Mouse (Mus musculus) forebrain, postnatal 0 days (tissue): ENCODE results near the gene Opa3. TPM values are rescaled to one million over a fixed set of nuclear protein-coding genes. Genes with fewer than 3 reads are reported as not detected.

ENCODE experiments used
- ATAC-seq: fragments of 200-750 bp; cut with Nextera tagmentation; 2 replicates; pipeline ENCODE4 v1.8.0; 2017; ENCODE audit warnings: mild to moderate bottlenecking, moderate library complexity
- DNase-seq: peaks from one replicate; pipeline ENCODE4 v3.0.0-alpha.2; 2015
- H3K27ac ChIP-seq: fragments of 300-500 bp; sonication (generic); 2 replicates; pipeline ENCODE4 v1.5.1; 2014; ENCODE audit warnings: low read depth, mild to moderate bottlenecking, antibody characterized with exemption, low read length, moderate library complexity, mixed read lengths
- H3K27me3 ChIP-seq: fragments of 300-500 bp; sonication (generic); 2 replicates; pipeline ENCODE4 v1.6.1; 2014; ENCODE audit warnings: mild to moderate bottlenecking, low read length, mixed read lengths; ENCODE audit not compliant: insufficient read depth
- H3K36me3 ChIP-seq: fragments of 300-500 bp; sonication (generic); 2 replicates; pipeline ENCODE4 v1.6.1; 2014; ENCODE audit warnings: mild to moderate bottlenecking, moderate library complexity; ENCODE audit not compliant: insufficient read depth
- H3K4me1 ChIP-seq: fragments of 300-500 bp; sonication (generic); 2 replicates; pipeline ENCODE4 v1.6.1; 2014; ENCODE audit warnings: antibody characterized with exemption; ENCODE audit not compliant: insufficient read depth
- H3K4me2 ChIP-seq: fragments of 300-500 bp; sonication (generic); 2 replicates; pipeline ENCODE4 v1.6.1; 2014; ENCODE audit warnings: low read depth, mild to moderate bottlenecking, moderate library complexity
- H3K4me3 ChIP-seq: fragments of 300-500 bp; sonication (generic); 2 replicates; pipeline ENCODE4 v1.5.1; 2014; ENCODE audit warnings: low read depth, low read length, mixed read lengths
- H3K9ac ChIP-seq: fragments of 300-500 bp; sonication (generic); 2 replicates; pipeline ENCODE4 v1.6.1; 2014; ENCODE audit warnings: mild to moderate bottlenecking
- H3K9me3 ChIP-seq: fragments of 300-500 bp; sonication (generic); 2 replicates; pipeline ENCODE4 v1.6.1; 2016; ENCODE audit warnings: low read length
- CTCF ChIP-seq: sonication (generic); IDR thresholded peaks from 2 replicates; pipeline ENCODE4 v1.5.1; 2016; ENCODE audit warnings: antibody characterized with exemption, control low read depth, low read depth
- WGBS: fragments of 180-500 bp; shearing (Covaris S2); extraction: QIAGEN DNeasy Blood & Tissue Kit; methylation state at CpG from one replicate; pipeline ENCODE4 v1.1.7; 2014; 5-methylcytosine and 5-hydroxymethylcytosine counted together
- polyA plus RNA-seq: library from polyadenylated mRNA; unstranded; fragments of >200 nt; fragmentation: Nextera tagmentation; extraction: Ambion mirVana; gene quantifications from 2 replicates; pipeline ENCODE4 v1.2.1, GENCODE M21; 2015
- total RNA-seq: library from RNA; depleted of rRNA; stranded (reverse); fragments of >200 nt; gene quantifications from 2 replicates; pipeline ENCODE4 v1.2.3, GENCODE M21; 2014

The Opa3 gene
- total and polyA plus RNA-seq, 2 experiments from 2014 or later = 32.2 to 35.8 TPM

DNA sequence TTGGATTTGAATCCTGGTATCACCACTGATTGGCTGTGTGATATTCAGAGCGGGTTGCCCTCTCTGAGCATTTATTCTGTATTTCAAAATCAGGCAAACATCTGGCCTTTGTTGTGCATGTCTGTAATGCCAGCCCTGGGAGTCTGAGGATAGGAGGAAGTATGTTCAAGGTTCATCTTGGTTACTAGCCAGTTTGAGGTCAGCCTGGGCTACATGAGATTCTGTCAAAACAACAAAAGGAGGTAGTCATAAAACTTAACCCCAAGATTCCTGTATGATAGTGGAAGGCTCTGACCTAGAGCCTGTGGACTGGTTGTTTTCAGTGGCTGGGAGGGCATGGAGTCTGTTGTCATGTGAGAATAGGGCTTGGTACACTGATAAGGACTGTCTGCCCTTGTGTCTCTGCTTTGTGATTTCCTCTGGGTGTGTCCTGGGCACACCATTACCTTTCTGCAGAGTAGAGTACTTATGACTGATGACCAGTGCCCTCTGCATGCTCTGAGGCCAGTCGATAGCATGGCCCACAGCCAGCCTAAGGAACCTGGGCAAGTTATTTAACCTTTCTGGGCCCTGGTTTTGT, 7.0 kb downstream of the Opa3 start:
- no peak overlapping the region for H3K4me3 ChIP-seq
- 91% methylated on average over 2 of the region's 2 CpGs for WGBS
- DNase-seq (no peak), ATAC-seq (no peak)
- no peaks in the 10 kb centered on the region for H3K4me1 ChIP-seq
- H3K27ac ChIP-seq = no peak overlapping the region
- H3K9ac ChIP-seq = no peak overlapping the region
- TF ChIP-seq CTCF = no peak
- no peaks in the 10 kb centered on the region for H3K36me3 ChIP-seq
- H3K4me2 ChIP-seq = no peak overlapping the region
- H3K27me3 ChIP-seq = no peaks in the 10 kb centered on the region
- no peaks in the 10 kb centered on the region for H3K9me3 ChIP-seq

DNA sequence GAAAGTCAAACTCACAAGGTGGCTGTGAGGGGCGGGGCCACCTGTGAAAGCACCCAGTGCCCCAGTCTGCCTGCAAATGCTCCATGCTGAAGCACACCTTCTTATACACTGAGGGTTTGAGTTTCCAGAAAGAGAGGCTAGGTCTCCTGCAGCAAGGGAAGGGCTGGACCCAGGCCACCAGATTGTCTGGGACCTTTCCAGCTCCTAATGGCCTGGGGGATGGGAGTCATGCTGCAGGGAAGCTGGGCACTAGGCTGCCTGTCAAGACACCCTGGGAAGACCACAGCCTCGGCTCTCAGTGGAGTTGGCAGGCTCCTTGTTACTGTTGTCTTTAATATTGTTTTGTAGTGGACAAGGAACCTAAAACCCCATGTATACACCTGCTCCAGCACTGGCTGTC, 8.3 kb downstream of the Opa3 start:
- no peaks in the 10 kb centered on the region for H3K4me1 ChIP-seq
- ATAC-seq (no peak), DNase-seq (no peak)
- H3K36me3 ChIP-seq = no peaks in the 10 kb centered on the region
- H3K9ac ChIP-seq = 0 out of 2 replicates have a peak overlapping the region, but pooled peaks have one; percentile 6
- H3K27me3 ChIP-seq = no peaks in the 10 kb centered on the region
- WGBS = 67% methylated on average over 2 of the region's 2 CpGs
- no peaks in the 10 kb centered on the region for H3K9me3 ChIP-seq
- no peak for TF ChIP-seq CTCF
- no peak overlapping the region for H3K27ac ChIP-seq
- no peak overlapping the region for H3K4me2 ChIP-seq
- H3K4me3 ChIP-seq = no peak overlapping the region

DNA sequence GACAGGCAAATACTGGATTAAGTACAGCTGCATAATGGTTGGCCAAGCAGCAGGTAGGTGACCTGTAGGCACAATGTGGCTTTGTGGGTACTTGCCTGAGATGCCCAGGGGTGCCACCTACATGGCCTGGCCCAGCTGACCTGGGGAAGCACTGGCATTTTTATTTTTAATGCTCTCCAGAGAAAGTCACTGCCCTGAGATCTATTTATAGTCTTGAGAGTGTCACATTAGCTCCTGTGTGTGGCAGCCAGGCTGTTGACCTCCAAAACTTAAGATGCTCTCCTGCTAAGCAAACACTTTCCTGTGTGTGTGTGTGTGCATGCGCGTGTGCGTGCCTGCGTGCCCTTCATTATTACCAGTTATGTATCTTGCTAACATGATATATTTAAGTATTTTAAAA, 10.2 kb downstream of the Opa3 start:
- H3K27ac ChIP-seq = no peak overlapping the region
- H3K4me2 ChIP-seq = no peak overlapping the region
- no peak for ATAC-seq
- WGBS = 96% methylated on average over 4 of the region's 4 CpGs
- no peaks in the 10 kb centered on the region for H3K36me3 ChIP-seq
- no peaks in the 10 kb centered on the region for H3K9me3 ChIP-seq
- DNase-seq = no peak
- H3K4me1 ChIP-seq = no peaks in the 10 kb centered on the region
- TF ChIP-seq CTCF = no peak
- H3K9ac ChIP-seq = no peak overlapping the region
- H3K4me3 ChIP-seq = no peak overlapping the region
- no peaks in the 10 kb centered on the region for H3K27me3 ChIP-seq

DNA sequence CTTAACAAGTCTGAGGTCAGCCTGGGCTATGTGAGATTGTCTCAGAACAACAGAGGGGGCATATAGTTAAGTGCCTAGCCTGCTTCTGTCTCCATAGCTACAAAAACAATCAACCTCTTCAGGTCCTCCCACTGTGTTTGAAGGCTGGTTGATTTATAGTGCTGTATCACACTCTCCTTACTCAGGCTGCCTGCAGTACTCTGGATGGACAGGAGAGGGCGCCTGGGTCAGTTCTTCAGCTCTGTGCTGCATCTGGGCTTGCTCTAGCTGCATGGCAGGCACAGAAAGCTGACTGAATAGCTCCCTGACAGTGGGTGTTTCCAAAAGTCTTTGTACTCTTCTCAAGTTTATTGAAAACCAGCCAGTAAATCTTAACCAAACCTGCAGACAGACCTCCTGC, 11.3 kb downstream of the Opa3 start:
- H3K27ac ChIP-seq = no peak overlapping the region
- peak; percentile 98 for ATAC-seq

DNA sequence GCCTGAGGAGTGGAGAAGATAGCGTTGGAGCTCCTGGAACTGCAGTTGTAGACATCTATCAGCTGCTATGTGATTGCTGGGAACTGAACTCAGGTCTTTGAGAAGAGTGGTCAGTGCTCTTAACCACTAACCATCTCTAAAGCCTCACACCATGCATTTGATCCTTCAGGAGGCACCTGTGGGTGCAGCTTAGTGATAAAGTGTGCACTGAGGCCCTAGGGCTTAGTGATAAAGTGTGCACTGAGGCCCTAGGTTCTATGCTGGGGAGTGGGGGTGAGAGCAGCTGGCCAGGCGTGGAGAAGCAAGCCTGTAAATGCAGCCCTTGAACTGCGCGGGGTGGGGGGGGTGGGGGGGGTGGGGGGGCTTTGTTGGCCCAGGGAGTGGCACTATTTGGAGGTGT, 11.9 kb downstream of the Opa3 start:
- no peak overlapping the region for H3K4me2 ChIP-seq
- H3K27me3 ChIP-seq = no peaks in the 10 kb centered on the region
- H3K36me3 ChIP-seq = 0 out of 2 replicates have a peak, but pooled peaks cover 5% of the 10 kb centered on the region
- no peak overlapping the region for H3K9ac ChIP-seq
- H3K4me1 ChIP-seq = no peaks in the 10 kb centered on the region
- ATAC-seq (no peak), DNase-seq (no peak)
- no peak overlapping the region for H3K4me3 ChIP-seq
- no peak for TF ChIP-seq CTCF
- H3K27ac ChIP-seq = no peak overlapping the region
- 55% methylated on average over 4 of the region's 4 CpGs for WGBS
- H3K9me3 ChIP-seq = no peaks in the 10 kb centered on the region

More for the DNA sequence above, 11.3 kb downstream of the Opa3 start:
- peak; percentile 93 for DNase-seq
- no peaks in the 10 kb centered on the region for H3K36me3 ChIP-seq
- H3K4me2 ChIP-seq = no peak overlapping the region
- peak; percentile 96 for TF ChIP-seq CTCF
- 0% methylated on average over 1 of the region's 1 CpGs for WGBS
- H3K4me1 ChIP-seq = no peaks in the 10 kb centered on the region
- no peaks in the 10 kb centered on the region for H3K27me3 ChIP-seq
- H3K9me3 ChIP-seq = no peaks in the 10 kb centered on the region
- H3K9ac ChIP-seq = no peak overlapping the region
- H3K4me3 ChIP-seq = no peak overlapping the region

DNA sequence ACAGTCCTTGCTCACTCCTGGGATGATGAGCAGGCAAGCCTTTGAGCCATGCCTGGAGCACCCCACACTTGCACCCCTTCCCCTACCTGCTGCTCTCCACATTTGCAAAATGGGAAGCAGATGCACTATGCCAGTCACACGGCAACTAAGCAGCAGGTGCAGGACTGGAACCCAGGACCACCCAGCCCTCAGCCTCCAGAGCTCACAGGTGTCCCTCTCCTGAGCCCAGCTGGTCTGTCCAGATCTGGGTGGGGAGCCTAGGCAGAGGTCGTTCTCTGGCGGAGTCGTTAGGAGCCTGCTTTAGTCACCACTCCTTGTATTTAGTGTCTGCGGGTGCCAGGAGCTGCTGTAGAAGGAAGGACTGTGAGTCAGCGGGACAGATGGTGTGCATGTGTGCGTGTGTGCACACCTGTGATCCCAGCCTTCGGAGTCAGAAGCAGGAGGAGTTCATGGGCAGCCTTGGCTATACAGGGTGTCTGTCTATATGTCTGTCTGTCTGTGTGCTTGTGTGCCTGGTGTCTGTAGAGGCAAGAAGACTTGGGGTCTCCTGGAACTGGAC, 12.8 kb downstream of the Opa3 start:
- no peak overlapping the region for H3K4me2 ChIP-seq
- 80% methylated on average over 8 of the region's 8 CpGs for WGBS

DNA sequence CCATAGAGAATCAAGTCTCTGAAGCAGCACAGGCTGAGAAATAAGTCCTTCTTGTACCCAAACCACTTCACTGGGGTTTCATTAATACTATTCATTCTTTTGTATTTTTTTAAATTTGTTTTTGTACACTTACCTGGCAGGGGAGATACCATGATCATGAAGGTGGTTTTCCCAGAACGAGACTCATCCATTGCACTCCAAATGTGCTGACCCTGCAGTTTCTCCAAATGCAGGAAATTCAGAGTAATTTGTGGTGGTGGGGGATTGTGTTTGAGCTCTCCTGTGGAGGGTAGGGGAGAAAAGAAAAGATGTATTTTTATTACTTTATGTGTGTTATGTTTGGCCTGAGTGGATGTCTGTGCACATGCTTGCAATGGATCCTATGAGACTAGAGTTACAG, 13.9 kb downstream of the Opa3 start:
- Histone ChIP-seq H3K4me1 (no peaks in the 10 kb centered on the region), H3K4me3 (no peak overlapping the region), H3K9ac (no peak overlapping the region), H3K4me2 (no peak overlapping the region), H3K27me3 (no peaks in the 10 kb centered on the region), H3K27ac (no peak overlapping the region), H3K36me3 (peaks cover 17% of the 10 kb centered on the region), H3K9me3 (no peaks in the 10 kb centered on the region)
- no peak for ATAC-seq
- WGBS = 89% methylated on average over 1 of the region's 1 CpGs
- DNase-seq = no peak
- no peak for TF ChIP-seq CTCF

More for the DNA sequence above, 12.8 kb downstream of the Opa3 start:
- ATAC-seq (no peak), DNase-seq (no peak)
- Histone ChIP-seq H3K9me3 (no peaks in the 10 kb centered on the region), H3K36me3 (peaks cover 13% of the 10 kb centered on the region), H3K27ac (no peak overlapping the region), H3K4me3 (no peak overlapping the region), H3K9ac (no peak overlapping the region), H3K27me3 (no peaks in the 10 kb centered on the region), H3K4me1 (no peaks in the 10 kb centered on the region)
- no peak for TF ChIP-seq CTCF
